Mouse (Mus musculus) heart, postnatal 0 days (tissue): ENCODE data around the gene Orc1.

ENCODE experiments used
- CTCF ChIP-seq: IDR thresholded peaks from 2 replicates; pipeline ENCODE4 v1.5.1; 2016; ENCODE audit warnings: antibody characterized with exemption, control low read depth, low read depth
- EP300 ChIP-seq: IDR thresholded peaks from 2 replicates; pipeline ENCODE4 v1.6.1; 2016; ENCODE audit warnings: antibody characterized with exemption, low read depth

- TF ChIP-seq CTCF (no peak), EP300 (no peak)
Measured at GRCm38 (mm10) chr4:108629363-108629880, 50.2 kb downstream of the Orc1 start.
